Mouse (Mus musculus): ENCODE results near the gene Ubtfl1. TPM values are rescaled to one million over a fixed set of nuclear protein-coding genes. Genes with fewer than 3 reads are reported as not detected.
"Not testable (repeated sequence)": the region's sequence is repeated elsewhere in the genome, so short reads cannot be mapped to it uniquely, and the experiment has no call there.

The Ubtfl1 gene
- not detected in 2 replicates for total RNA-seq (2014; rRNA removed; ENCODE audit: low replicate concordance)
- polyA plus RNA-seq (2015; fragmentation: Nextera tagmentation; extraction: Ambion mirVana), result not detected in 2 replicates

DNA sequence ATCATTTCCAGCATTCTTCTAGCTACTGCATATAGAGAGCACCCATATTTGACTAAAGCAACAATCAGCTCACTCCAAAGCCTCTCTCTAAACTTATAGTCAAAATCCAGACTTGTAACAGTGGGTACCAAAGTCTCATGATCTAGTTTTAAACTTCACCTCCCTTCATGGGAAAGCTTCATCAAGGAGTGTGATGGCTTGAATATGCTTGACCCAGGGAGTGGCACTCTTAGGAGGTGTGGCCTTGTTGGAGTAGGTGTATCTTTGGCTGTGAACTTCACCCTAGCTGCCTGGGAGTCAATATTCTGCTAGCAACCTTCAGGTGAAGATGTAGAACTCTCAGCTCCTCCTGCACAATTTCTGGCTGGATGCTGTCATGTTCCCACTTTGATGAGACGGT, at the start of gene Ubtfl1:
Gene Ubtfl1 (plus strand): TSS at position 301 of the 400 bp plus-strand sequence.
- Histone ChIP-seq H3K4me1 (ENCODE audit: control insufficient read depth, insufficient read depth) (no peaks in the 10 kb centered on the region), H3K4me2 (ENCODE audit: low read depth, low read length) (no peak within 1 kb of the TSS), H3K9ac (replicated peaks; ENCODE audit: low read depth, low read length) (no peak within 1 kb of the TSS), H3K27ac (ENCODE audit: low read depth) (no peak within 1 kb of the TSS), H3K9me3 (replicated peaks; ENCODE audit: control insufficient read depth, low read length) (no peaks in the 10 kb centered on the region), H3K36me3 (replicated peaks; ENCODE audit: control insufficient read depth, insufficient read depth, low read length) (no peaks in the 10 kb centered on the region), H3K4me3 (ENCODE audit: low read depth, low read length) (no peak within 1 kb of the TSS), H3K27me3 (ENCODE audit: control insufficient read depth, insufficient read depth, low read length) (no peaks in the 10 kb centered on the region)
- DNase-seq (ENCODE audit: low spot score) (no peak), ATAC-seq (ENCODE audit: insufficient read depth, low read depth) (no peak)
- TF ChIP-seq EP300 (IDR thresholded peaks at IDR 0.05; ENCODE audit: low read depth) (no peak), CTCF (IDR thresholded peaks at IDR 0.05; ENCODE audit: low read depth) (no peak)
- WGBS, result 61% methylated on average over 1 of the region's 1 CpGs

DNA sequence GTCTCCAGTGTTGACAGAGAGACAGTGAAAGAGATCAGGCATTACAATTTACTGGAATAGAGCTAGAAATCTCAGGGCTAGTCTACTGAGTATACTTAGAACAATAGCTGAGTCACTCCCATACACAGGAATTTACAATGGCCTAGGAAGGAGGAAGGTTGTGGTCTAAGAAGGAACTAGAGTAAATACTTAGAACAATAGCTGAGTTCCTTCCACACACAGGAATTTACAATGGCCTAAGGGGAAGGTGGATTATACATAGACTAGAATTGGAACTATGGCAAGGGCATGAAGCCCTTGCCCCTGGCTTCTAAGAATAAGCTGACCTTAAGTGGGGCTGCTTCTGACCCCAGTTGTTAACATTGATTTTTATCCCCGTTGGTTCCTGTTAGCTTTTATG, 31.2 kb upstream of the Ubtfl1 start:
- H3K27ac ChIP-seq (ENCODE audit: low read depth); DNase-seq (ENCODE audit: low spot score); H3K36me3 ChIP-seq (replicated peaks; ENCODE audit: control insufficient read depth, insufficient read depth, low read length); H3K4me1 ChIP-seq (ENCODE audit: control insufficient read depth, insufficient read depth); H3K9me3 ChIP-seq (replicated peaks; ENCODE audit: control insufficient read depth, low read length); H3K4me2 ChIP-seq (ENCODE audit: low read depth, low read length); H3K27me3 ChIP-seq (ENCODE audit: control insufficient read depth, insufficient read depth, low read length); H3K4me3 ChIP-seq (ENCODE audit: low read depth, low read length); H3K9ac ChIP-seq (replicated peaks; ENCODE audit: low read depth, low read length); ATAC-seq (ENCODE audit: insufficient read depth, low read depth): not testable (repeated sequence)
- 59% methylated on average over 1 of the region's 1 CpGs for WGBS

DNA sequence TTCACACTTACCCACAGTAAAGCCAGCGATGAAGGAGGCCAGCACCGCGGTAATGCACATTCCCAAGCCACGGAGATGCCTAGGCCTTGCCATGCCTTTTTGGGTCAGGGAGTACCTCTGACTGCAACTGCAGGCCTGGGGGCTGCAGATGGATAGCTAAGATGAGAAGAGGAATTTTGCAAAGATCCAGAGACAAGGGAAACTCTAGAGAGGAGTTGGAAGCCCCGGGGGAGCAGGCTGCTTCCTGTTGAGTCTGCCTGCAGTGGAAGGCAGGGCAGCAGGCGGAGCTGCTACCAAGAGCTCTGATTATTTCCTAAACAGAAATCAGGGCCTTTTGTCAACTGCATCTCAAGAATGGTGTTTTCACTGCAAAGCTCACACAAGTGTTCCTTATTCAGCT, 18.4 kb upstream of the Ubtfl1 start:
- Histone ChIP-seq H3K36me3 (replicated peaks; ENCODE audit: control insufficient read depth, insufficient read depth, low read length) (no peaks in the 10 kb centered on the region), H3K4me2 (ENCODE audit: low read depth, low read length) (peak overlapping the region; percentile 37), H3K27ac (ENCODE audit: low read depth) (peak overlapping the region; percentile 57), H3K4me3 (ENCODE audit: low read depth, low read length) (peak overlapping the region; percentile 24), H3K4me1 (ENCODE audit: control insufficient read depth, insufficient read depth) (no peaks in the 10 kb centered on the region), H3K27me3 (ENCODE audit: control insufficient read depth, insufficient read depth, low read length) (no peaks in the 10 kb centered on the region), H3K9ac (replicated peaks; ENCODE audit: low read depth, low read length) (peak overlapping the region; percentile 42; the same call in 1 of the 2 replicates), H3K9me3 (replicated peaks; ENCODE audit: control insufficient read depth, low read length) (no peaks in the 10 kb centered on the region)
- ATAC-seq (ENCODE audit: insufficient read depth, low read depth) (no peak), DNase-seq (ENCODE audit: low spot score) (no peak)
- WGBS, result 16% methylated on average over 6 of the region's 6 CpGs
- TF ChIP-seq CTCF (IDR thresholded peaks at IDR 0.05; ENCODE audit: low read depth) (no peak), EP300 (IDR thresholded peaks at IDR 0.05; ENCODE audit: low read depth) (no peak)

DNA sequence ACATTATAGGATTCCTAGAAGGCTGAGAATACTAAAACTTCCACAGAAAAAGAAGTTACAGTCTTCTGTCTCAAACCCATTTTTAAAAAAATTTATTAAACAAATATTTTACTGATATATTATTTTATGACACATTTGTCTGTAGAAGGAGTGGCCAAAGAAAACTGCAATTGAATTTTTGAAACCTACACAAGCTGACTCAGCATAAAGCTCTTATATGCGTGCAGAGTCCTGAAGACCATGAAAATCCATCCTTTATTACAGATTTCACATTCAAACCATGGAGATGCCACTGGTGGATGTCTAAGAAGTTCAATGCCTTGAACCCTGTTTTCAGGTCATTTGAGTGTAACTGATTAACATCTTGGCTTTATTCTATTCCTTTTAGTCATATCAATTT, 4.6 kb upstream of the Ubtfl1 start:
- Histone ChIP-seq H3K9ac (replicated peaks; ENCODE audit: low read depth, low read length) (no peak overlapping the region), H3K4me3 (ENCODE audit: low read depth, low read length) (no peak overlapping the region), H3K27ac (ENCODE audit: low read depth) (no peak overlapping the region), H3K4me2 (ENCODE audit: low read depth, low read length) (no peak overlapping the region), H3K9me3 (replicated peaks; ENCODE audit: control insufficient read depth, low read length) (no peaks in the 10 kb centered on the region), H3K36me3 (replicated peaks; ENCODE audit: control insufficient read depth, insufficient read depth, low read length) (no peaks in the 10 kb centered on the region), H3K4me1 (ENCODE audit: control insufficient read depth, insufficient read depth) (no peaks in the 10 kb centered on the region), H3K27me3 (ENCODE audit: control insufficient read depth, insufficient read depth, low read length) (no peaks in the 10 kb centered on the region)
- TF ChIP-seq EP300 (IDR thresholded peaks at IDR 0.05; ENCODE audit: low read depth), result no peak
- no peak for TF ChIP-seq CTCF (IDR thresholded peaks at IDR 0.05; ENCODE audit: low read depth)
- DNase-seq (ENCODE audit: low spot score), result no peak
- ATAC-seq (ENCODE audit: insufficient read depth, low read depth), result no peak
- WGBS, result 71% methylated on average over 1 of the region's 1 CpGs

DNA sequence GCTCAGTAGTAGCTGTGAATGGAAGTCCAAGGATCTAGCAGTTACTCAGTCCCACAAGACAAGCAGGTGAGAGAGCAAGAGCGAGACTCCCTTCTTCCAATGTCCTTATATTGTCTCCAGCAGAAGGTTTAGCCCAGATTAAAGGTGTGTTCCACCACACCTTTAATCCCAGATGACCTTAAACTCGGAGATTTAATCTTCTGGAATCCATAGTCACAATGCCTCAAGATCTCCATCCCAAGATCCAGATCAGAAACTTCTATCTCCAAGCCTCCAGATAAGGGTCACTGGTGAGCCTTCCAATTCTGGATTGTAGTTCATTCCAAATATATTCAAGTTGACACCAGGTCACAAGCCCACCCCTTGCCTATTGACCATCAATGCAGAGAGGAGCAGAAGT, 1.3 kb upstream of the Ubtfl1 start, which contains the start of gene Naalad2:
Gene Naalad2 (minus strand): TSS at position 101 of the 400 bp plus-strand sequence.
- ATAC-seq (ENCODE audit: insufficient read depth, low read depth); H3K4me2 ChIP-seq (ENCODE audit: low read depth, low read length); H3K4me1 ChIP-seq (ENCODE audit: control insufficient read depth, insufficient read depth); H3K36me3 ChIP-seq (replicated peaks; ENCODE audit: control insufficient read depth, insufficient read depth, low read length); DNase-seq (ENCODE audit: low spot score); H3K27me3 ChIP-seq (ENCODE audit: control insufficient read depth, insufficient read depth, low read length); H3K9ac ChIP-seq (replicated peaks; ENCODE audit: low read depth, low read length); H3K9me3 ChIP-seq (replicated peaks; ENCODE audit: control insufficient read depth, low read length); H3K4me3 ChIP-seq (ENCODE audit: low read depth, low read length); H3K27ac ChIP-seq (ENCODE audit: low read depth): not testable (repeated sequence)
- 63% methylated on average over 2 of the region's 2 CpGs for WGBS

DNA sequence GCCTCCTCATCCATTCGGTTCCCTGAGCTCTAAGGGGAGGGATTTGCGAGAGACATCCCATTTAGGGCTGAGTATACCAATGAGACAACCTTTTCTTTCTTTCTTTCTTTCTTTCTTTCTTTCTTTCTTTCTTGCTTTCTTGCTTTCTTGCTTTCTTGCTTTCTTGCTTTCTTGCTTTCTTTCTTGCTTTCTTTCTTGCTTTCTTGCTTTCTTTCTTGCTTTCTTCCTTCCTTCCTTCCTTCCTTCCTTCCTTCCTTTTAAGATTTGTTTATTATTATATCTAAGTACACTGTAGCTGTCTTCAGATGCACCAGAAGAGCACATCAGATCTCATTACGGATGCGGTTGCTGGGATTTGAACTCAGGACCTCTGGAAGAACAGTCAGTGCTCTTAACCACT, 8.2 kb downstream of the Ubtfl1 start:
- not testable (repeated sequence) for H3K4me2 ChIP-seq (ENCODE audit: low read depth, low read length); H3K4me1 ChIP-seq (ENCODE audit: control insufficient read depth, insufficient read depth); ATAC-seq (ENCODE audit: insufficient read depth, low read depth); H3K27ac ChIP-seq (ENCODE audit: low read depth); H3K9ac ChIP-seq (replicated peaks; ENCODE audit: low read depth, low read length); DNase-seq (ENCODE audit: low spot score); H3K27me3 ChIP-seq (ENCODE audit: control insufficient read depth, insufficient read depth, low read length); H3K4me3 ChIP-seq (ENCODE audit: low read depth, low read length); H3K9me3 ChIP-seq (replicated peaks; ENCODE audit: control insufficient read depth, low read length); H3K36me3 ChIP-seq (replicated peaks; ENCODE audit: control insufficient read depth, insufficient read depth, low read length)
- 64% methylated on average over 4 of the region's 4 CpGs for WGBS
